Mouse (Mus musculus): ENCODE measurements around the gene Gm10392.

DNA sequence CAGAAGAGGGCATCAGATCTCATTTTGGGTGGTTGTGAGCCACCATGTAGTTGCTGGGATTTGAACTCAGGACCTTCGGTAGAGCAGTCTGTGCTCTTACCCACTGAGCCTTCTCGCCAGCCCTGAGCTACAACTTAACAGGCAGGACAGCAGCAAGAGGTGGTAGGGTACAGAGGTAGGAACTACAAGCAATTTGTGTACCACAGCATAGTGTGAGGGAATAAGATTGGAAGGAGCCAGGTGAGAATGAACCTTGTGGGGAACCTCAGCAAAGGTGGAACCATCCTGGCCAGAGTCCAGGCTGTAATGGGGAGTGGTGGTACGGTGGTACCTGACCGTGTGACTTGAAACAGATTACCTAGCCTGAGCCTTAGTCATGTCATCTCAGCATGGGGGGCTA, 17.0 kb downstream of the Gm10392 start:
- TF ChIP-seq CTCF (conservative IDR thresholded peaks at IDR 0.05; ENCODE audit: low read length) (no peak; the same call in 1 of the 2 replicates), POU5F1 (IDR thresholded peaks at IDR 0.05; ENCODE audit: borderline replicate concordance, low read length) (no peak)

Measured in E14TG2a.4 (cell line).